Mouse (Mus musculus) spleen, postnatal 0 days (tissue): ENCODE data around the gene Angptl3. TPM values are rescaled to one million over a fixed set of nuclear protein-coding genes. Genes with fewer than 3 reads are reported as not detected.

Source experiments
- polyA plus RNA-seq: library from polyadenylated mRNA; unstranded; fragments of >200 nt; fragmentation: Nextera tagmentation; extraction: Ambion mirVana; gene quantifications from 2 replicates; pipeline ENCODE4 v1.2.1, GENCODE M21; 2015

Angptl3 gene
- 0.71 and 0.86 TPM in 2 replicates for polyA plus RNA-seq

DNA sequence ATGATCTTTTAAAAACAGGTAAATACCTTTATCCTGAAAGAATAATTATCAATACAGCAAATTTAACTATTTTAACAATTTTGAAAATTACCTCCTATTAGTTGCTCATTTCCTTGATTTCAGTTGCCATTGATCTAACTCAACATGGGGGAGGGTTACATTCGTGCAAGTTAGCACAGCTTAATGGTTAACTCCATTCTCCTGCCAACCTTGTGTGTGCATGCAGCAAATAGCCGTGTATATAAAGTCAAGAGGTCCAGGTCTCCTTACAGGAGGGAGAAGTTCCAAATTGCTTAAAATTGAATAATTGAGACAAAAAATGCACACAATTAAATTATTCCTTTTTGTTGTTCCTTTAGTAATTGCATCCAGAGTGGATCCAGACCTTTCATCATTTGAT, at the start of gene Angptl3:
TSS of gene Angptl3 (plus strand) at position 269 of the 400 bp plus-strand sequence.

Other genes starting within 250 kb of the Angptl3 start
- gene Kank4, start 213.4 kb upstream of the Angptl3 start, polyA plus RNA-seq, result 0.22 and 0.23 TPM in 2 replicates
- gene I0C0044D17Rik, start 207.1 kb upstream of the Angptl3 start, polyA plus RNA-seq, result not detected in 2 replicates
- gene Usp1, start 107.1 kb upstream of the Angptl3 start, polyA plus RNA-seq, result 103 and 109 TPM in 2 replicates
- gene Dock7, start 90.0 kb downstream of the Angptl3 start, polyA plus RNA-seq, result 12.1 and 13.9 TPM in 2 replicates
- 5.9 and 6.7 TPM in 2 replicates for gene Atg4c, start 163.0 kb downstream of the Angptl3 start, polyA plus RNA-seq